Mouse (Mus musculus) right cerebral cortex, postnatal 10 days (tissue): ENCODE data around the gene Fbxo21.

Source experiments
- DNase-seq, 2 experiments: peaks; one replicate each; pipeline ENCODE4 v3.0.0; 2021; ENCODE audit warnings: low spot score in 2 of 2

Fbxo21 gene

DNA sequence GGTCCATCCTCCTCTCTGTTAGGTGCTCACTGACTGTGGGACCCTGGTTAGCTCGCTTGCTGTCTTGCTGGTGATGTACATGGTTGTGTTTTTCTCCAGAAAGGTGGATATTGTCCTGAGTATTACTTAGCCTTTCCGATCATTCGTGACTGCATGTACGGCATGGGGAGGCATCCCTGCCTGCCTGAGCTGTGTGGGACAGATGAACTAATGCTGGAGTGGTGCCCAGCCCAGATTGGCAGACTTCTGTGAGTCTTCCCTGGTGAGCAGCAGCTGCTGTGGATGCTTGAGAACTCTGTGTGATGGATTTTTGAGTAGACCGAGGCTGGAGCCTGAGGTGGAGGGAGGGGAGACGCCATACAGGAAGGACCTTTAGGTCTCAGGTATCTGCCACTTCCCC is 68.4 kb downstream of the Fbxo21 start:
- DNase-seq: peak; percentile 74 to 76

DNA sequence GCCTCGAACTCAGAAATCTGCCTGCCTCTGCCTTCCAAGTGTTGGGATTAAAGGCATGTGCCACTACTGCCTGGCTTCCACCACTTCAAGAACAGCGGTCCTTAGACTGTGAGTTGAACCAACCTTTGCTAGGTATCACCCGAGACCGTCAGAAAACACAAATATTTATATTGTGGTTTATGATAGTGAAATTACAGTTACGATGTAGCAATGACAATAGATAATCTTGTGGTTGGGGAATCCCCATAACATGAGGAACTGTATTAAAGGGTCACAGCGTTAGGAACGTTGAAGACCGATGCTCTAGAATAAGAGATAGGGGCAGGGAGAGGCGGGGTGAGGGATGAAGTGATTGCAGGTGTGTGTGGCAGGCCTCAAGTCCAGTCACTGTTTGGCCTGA is 68.9 kb downstream of the Fbxo21 start:
- DNase-seq: no peak

DNA sequence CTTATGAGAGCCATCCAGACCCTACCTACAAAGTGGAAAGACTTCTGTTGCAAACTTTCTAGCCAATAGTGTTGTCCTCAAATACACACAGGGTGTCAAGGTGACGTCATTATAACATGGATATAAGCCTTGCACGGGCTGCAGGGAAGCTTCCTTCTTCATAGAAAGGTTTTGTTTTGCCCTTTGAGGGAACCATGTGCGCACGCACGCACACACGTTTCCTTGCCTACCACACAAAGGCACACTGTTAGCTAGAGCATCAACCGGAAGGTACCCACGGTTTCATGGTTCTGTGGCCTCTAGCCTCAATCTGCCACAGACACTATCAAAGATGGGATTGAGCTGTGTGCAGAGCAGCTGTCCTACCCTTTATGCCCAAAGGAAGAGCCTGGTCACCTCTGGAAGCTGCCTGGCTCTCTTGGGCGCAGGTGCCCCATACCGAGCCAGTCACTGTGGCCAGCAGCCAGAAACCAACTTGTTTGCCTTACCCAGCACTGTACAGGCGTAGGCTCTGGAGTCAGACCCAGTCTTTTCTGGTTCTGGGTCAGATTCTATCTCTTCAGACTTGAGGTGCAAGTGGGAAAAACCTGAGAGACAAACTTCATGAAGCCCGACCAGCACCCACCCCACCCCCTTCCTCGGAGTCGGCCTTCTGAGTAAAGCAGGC is 70.7 kb downstream of the Fbxo21 start:
- DNase-seq: no peak

DNA sequence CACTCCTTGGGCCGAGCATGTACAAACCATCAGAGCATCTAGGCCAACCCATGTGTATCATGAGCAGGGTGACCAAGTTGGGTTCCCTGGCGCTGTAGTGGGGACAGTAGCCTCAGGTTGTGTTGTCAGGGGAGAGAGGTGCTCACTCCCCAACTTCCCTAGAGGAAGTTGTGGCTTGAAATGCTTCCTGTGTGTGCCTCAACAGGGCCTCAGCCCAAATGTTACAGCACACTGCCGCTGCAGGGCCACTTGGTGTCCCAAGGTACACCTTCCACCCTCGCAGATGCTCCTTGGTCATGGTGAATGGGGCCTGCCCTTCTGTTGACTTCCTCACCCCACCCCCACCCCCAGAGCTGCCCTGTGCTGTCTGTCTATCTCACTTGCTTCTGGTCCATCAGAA is 71.9 kb downstream of the Fbxo21 start:
- no peak for DNase-seq

DNA sequence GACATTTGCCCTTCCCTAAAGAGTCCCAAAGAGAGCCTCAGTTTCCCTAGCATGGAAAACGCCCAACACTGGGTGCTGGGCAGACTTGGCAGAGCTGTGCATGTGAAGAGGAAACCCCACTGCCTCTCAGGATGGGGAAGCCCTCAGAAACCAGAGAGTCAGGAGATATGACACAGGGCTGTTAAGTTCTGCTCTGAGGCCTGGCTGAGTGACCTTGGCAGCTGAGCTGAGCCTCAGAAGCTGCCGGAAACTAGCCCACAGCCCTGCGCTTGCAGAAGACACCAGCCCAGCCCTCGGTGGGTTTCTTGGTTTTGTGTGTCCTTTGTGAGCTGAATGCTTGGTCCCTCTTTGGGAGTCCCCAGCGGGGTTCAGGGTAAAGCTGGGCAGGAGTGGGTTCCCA is 72.4 kb downstream of the Fbxo21 start:
- DNase-seq: no peak

DNA sequence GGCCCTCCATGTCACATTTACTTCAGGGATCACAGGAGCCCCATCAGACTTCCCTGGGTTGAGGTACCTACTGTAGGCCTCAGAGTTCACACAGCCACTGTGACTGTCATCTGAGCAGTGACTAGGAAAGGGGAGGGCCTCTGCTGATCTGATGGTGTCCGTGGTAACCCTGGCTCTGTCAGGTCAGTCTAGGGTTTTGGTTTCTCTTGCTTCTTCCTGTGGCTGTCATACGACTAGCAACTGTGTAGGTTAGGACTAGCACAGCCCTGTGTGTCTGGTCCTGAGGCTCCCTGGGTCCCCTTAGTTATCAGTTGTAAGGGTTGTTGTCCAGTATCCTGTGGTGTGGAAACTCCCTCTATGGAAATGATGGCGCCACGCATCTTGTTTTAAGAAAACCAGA is 74.2 kb downstream of the Fbxo21 start:
- no peak for DNase-seq

DNA sequence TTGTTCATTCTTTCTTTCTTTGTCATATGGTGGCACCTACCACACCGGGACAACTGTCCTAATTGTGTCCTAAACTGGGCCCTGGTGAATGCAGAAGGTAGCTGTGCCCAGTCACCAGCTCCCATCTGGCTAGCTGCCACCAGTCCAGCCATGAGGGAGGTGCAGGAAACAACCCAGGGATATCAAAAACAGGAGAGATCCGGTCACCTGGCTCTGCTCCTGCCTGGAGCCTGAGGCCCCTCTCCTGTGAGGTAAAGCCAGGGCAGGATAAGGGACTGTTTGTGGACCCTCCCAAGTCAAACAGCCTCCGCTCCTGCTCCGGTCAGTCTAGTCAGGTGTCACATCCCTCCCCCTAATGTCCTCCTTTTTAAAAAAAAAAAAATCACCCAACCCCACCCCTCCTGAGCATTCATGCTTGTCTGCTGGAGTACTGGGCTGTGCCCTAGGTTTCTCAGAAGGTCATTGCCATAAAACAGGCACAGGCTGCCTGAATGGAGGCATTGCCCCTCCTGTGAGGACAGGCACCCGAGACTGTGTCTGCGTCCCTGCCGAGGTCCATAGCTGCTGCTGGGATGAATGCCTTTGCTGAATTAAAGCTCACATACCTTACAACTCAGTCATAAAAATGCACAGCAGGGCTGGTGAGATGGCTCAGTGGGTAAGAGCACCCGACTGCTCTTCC is 75.6 kb downstream of the Fbxo21 start:
- DNase-seq: no peak

DNA sequence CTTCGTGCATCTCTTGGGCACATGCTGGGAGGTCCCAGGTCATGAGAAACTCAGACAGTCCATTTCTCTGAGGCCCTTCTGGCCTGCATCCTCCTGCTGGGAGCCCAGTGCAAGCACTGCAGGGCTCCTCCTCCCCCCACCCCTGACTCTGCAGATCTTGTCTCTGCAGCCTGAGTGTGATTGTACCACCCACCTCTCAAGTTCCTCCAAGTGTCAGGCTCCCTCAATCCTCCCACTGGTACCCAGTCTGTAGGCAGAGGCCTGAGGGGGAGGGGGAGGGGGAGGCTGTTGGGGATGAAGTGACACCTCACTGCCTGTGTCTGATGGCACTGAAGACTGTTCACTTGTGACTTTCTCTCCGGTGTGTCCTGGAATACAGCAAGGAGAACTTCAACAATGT is 76.7 kb downstream of the Fbxo21 start:
- no peak for DNase-seq

DNA sequence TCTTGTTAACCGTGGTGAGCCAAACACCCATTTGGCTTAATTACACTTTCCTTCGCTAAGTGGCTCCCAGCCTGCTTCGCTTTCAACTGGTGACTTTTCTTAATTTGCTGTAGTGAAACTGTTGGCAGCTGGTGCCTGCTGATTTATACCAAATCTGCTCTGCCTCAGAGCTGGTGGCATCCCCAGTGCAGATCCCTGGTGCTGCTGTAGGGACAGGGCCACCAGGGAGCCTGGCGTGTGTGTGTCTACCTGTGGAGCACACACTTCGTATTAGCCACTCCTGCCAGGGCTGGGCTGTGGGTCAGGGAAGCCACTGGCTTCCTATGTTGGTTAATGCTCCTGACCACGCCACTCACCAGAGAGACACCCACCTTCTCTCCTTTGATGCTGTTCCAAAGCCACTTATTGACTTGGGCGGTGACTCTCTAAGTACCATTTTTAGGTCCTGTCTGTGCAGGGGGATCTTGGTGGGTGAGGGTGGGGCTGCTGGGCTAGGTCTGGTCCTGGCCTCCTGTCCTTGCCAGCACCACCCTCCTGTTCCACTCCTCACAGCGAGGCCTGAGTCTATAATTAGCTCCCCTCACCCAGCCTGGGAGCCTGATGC is 81.1 kb downstream of the Fbxo21 start:
- peak in 1 of 2 experiments; percentile 68 for DNase-seq

DNA sequence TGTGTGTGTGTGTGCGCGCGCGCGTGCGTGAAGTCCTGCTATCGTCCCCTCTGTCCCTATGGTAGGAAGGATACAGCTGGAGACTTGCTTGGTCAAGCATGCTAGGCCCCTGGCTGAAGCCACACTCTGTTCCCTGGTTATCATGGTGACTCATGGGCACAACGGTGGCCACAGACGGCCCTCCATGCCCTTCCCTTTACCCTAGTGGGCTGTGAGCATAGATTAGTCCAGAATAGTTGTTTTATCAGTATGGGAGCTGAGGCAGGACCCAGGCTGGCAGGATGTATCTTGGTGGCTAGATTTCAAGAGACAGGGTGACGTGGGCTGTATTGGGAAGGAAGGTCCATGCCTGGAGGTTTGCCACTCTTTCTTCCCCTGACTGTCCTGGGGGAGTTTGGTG is 82.3 kb downstream of the Fbxo21 start:
- no peak for DNase-seq

DNA sequence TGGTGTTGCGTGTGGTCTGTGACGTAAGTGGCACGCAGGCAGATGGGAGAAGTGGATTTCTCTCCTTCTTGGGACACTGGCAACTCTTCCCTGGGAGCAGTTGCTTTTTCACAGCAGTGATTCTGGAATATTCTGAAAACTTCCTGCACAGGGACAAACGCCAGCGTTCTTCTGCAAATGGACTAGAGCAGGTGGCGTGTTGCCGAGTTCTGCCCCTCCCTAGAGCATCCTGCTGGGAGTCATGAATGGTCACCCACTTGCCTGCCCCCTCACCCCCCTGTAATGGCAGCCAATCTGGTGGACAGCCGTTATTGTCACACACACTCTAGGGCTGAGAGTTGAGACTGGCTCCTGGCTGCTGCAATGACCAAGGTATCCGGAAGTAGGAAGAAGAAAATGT is 83.1 kb downstream of the Fbxo21 start:
- no peak for DNase-seq
